Mouse (Mus musculus) heart, postnatal 0 days (tissue): ENCODE data around the gene Adarb1.

Source experiments
- CTCF ChIP-seq: IDR thresholded peaks from 2 replicates; pipeline ENCODE4 v1.5.1; 2016; ENCODE audit warnings: antibody characterized with exemption, control low read depth, low read depth
- EP300 ChIP-seq: IDR thresholded peaks from 2 replicates; pipeline ENCODE4 v1.6.1; 2016; ENCODE audit warnings: antibody characterized with exemption, low read depth

DNA sequence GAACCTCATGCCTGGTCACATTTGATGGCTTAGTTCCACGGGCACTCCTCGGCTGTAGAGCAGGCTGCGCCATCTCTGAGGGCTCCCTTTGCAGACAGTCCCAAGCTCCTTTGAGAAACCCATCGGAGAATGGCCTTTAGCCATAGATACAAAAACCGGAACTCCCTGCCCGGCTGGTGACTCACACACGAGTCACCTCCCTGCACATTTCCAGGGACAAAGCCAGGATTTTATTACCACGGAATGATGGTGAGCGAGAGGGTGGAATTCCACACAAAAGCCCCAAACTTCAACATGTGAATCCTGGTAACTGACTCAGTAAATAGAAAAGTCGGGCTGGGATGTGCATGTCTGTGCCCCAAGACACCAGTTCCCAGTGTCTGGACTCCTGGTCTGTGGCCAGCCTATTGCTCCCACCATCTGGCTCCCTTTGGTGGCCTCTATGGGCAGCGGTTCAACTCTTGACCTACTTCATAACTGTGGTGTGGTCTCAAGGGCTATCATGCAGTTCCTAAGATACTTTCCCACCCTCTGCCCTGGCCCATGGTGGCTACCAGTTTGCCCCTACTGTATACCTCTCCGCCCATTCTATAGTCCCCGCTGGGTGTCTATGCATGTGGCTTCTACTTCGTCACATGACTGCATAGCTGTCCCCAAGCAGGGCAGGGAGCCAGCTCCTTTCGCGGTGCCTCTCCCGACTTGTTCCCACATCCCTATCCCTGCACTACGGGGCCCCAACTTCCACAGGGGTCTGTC is 166.1 kb downstream of the Adarb1 start:
- TF ChIP-seq CTCF, result no peak
- TF ChIP-seq EP300, result no peak
